ENCODE assay signal across 12 mouse cellular contexts in the genomic region with DNA sequence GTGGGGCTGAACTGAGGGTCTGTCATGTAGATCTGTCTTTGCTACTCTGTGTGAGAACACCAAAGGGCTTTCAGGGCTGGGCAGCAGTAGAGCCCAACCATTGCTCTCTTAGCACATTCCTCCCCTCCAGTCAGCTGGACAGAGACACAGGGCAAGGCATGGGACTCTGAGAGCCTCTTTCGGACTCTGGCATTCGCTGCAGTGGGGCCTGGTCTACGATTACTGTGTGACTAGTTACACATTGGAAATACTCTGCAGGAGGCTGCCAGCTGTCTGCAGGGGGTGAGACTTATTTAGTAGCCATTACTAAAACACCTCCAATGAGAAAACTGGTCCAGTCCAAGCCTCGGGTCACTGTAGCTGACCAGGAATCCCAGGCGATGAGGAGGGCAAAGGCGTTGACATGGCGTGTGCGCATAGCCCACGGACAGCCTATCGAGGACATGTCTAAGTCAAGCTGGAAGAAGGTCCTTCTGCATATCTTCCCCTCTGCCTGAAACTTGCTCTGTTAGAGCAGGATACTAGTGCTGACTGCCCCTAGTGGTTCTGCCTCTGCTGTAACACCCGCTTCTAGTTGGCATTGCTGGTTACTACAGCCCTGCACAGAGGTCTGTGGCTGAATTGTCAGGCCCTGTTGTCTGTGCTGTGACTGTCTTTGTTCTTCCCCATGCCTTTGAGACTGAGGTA. TPM values are rescaled to one million over a fixed set of nuclear protein-coding genes. Genes with fewer than 3 reads are reported as not detected.
DNase-seq lines count a peak whose midpoint lies in the region; ATAC-seq and TF ChIP-seq lines count a peak whose summit lies in the region.
"Had no signal": no experiment of that assay in that cellular context is flagged by ENCODE, and none has a peak within 500 bp of the region (broad histone marks: within the 10 kb centered on the region; RNA-seq: fewer than 3 reads in every experiment).

No protein-coding gene starts in this region.

- peak in 1 of 3 experiments; percentile 8; a peak in 1 of 6 replicates for TF ChIP-seq CTCF in MEL (IDR thresholded peaks at IDR 0.05 in 2 of 3, conservative IDR thresholded peaks at IDR 0.05 in 1 of 3; ENCODE audit: control insufficient read depth in 1 of 3, insufficient read depth in 1 of 3, low read depth in 2 of 3, low read length in 3 of 3, poor library complexity in 1 of 3, severe bottlenecking in 1 of 3)
- no peak; the same call in 1 of the 2 replicates for TF ChIP-seq CTCF in kidney, adult 2 months (conservative IDR thresholded peaks at IDR 0.05; ENCODE audit: insufficient read depth, insufficient read length, low read depth, low read length)
- TF ChIP-seq CTCF in gastrocnemius, adult 2 months (IDR thresholded peaks at IDR 0.05), result no peak

- H3K27me3 ChIP-seq in hindbrain, embryonic 16.5 days (replicated peaks; ENCODE audit: control insufficient read depth, insufficient read depth, low read length), result no peaks in the 10 kb centered on the region
- H3K27me3 ChIP-seq in hindbrain, embryonic 10.5 days (ENCODE audit: insufficient read depth, poor library complexity, severe bottlenecking), result no peaks in the 10 kb centered on the region
- H3K27me3 ChIP-seq in MEL (ENCODE audit: control insufficient read depth in 1 of 2, insufficient read depth in 2 of 2, low read length in 2 of 2), result no peaks in the 10 kb centered on the region
- no peaks in the 10 kb centered on the region for H3K27me3 ChIP-seq in kidney, adult 2 months (replicated peaks; ENCODE audit: control insufficient read depth, insufficient read depth, low read length)
- no peaks in the 10 kb centered on the region for H3K27me3 ChIP-seq in midbrain, embryonic 14.5 days (ENCODE audit: control insufficient read depth, insufficient read depth, low read length)
- H3K27me3 ChIP-seq: heart, embryonic 12.5 days; lung, embryonic 15.5 days had no signal

- intact Hi-C loops in gastrocnemius, adult 2 months (cut with DNase I), result no loop called here

- no peaks in the 10 kb centered on the region for H3K36me3 ChIP-seq in hindbrain, embryonic 16.5 days (ENCODE audit: control insufficient read depth, insufficient read depth, low read length)
- H3K36me3 ChIP-seq in hindbrain, embryonic 10.5 days, result no peaks in the 10 kb centered on the region
- peaks cover 0 to 11% of the 10 kb centered on the region in 2 experiments; a peak in 3 of 4 replicates for H3K36me3 ChIP-seq in MEL (ENCODE audit: control insufficient read depth in 1 of 2, insufficient read depth in 2 of 2, low read length in 2 of 2)
- H3K36me3 ChIP-seq in kidney, adult 2 months (ENCODE audit: control insufficient read depth, insufficient read depth, low read length), result no peaks in the 10 kb centered on the region
- H3K36me3 ChIP-seq in midbrain, embryonic 14.5 days (ENCODE audit: control insufficient read depth, insufficient read depth, low read length), result no peaks in the 10 kb centered on the region
- H3K36me3 ChIP-seq: forebrain, embryonic 10.5 days; heart, embryonic 12.5 days; lung, embryonic 15.5 days had no signal

- no peak overlapping the region for H3K4me2 ChIP-seq in hindbrain, embryonic 16.5 days (ENCODE audit: low read length)
- H3K4me2 ChIP-seq in midbrain, embryonic 14.5 days (ENCODE audit: low read length), result no peak overlapping the region
- H3K4me2 ChIP-seq: heart, embryonic 12.5 days; lung, embryonic 15.5 days had no signal

- DNase-seq in hindbrain, embryonic 10.5 days (ENCODE audit: low spot score), result no peak
- DNase-seq in MEL (ENCODE audit: low read depth, low spot score), result no peak
- DNase-seq in kidney, adult 2 months, result peak; percentile 93
- peak; percentile 37 for DNase-seq in midbrain, embryonic 14.5 days
- DNase-seq in thymus, postnatal 36 days, result no peak
- DNase-seq in ovary, adult 18-20 months (ENCODE audit: low spot score), result no peak
- DNase-seq in gastrocnemius, adult 2 months, result no peak
- DNase-seq: adrenal gland, postnatal 36 days had no signal

- TF ChIP-seq RAD21 in MEL (IDR thresholded peaks at IDR 0.05; ENCODE audit: low read depth, low read length), result no peak

- no peak for TF ChIP-seq EP300 in MEL (IDR thresholded peaks at IDR 0.05; ENCODE audit: low read depth in 1 of 2, low read length in 2 of 2)

- no peak overlapping the region for H3K27ac ChIP-seq in hindbrain, embryonic 16.5 days (ENCODE audit: low read depth, low read length)
- no peak overlapping the region for H3K27ac ChIP-seq in hindbrain, embryonic 10.5 days
- no peak overlapping the region for H3K27ac ChIP-seq in MEL (ENCODE audit: control insufficient read depth, low read depth, low read length)
- H3K27ac ChIP-seq in kidney, adult 2 months (ENCODE audit: insufficient read depth, low read depth, low read length), result peak overlapping the region; percentile 93
- no peak overlapping the region for H3K27ac ChIP-seq in midbrain, embryonic 14.5 days (replicated peaks; ENCODE audit: low read depth, low read length)
- H3K27ac ChIP-seq in gastrocnemius, adult 2 months, result no peak overlapping the region
- H3K27ac ChIP-seq: forebrain, embryonic 10.5 days; lung, embryonic 15.5 days had no signal

- H3K4me3 ChIP-seq in hindbrain, embryonic 16.5 days (ENCODE audit: low read length), result no peak overlapping the region
- no peak overlapping the region for H3K4me3 ChIP-seq in hindbrain, embryonic 10.5 days
- H3K4me3 ChIP-seq in MEL (ENCODE audit: control insufficient read depth in 1 of 2, insufficient read depth in 1 of 2, low read depth in 2 of 2, low read length in 2 of 2), result no peak overlapping the region
- H3K4me3 ChIP-seq in kidney, adult 2 months (ENCODE audit: insufficient read depth, low read depth, low read length), result no peak overlapping the region
- H3K4me3 ChIP-seq in midbrain, embryonic 14.5 days (replicated peaks; ENCODE audit: low read depth, low read length), result no peak overlapping the region
- no peak overlapping the region for H3K4me3 ChIP-seq in gastrocnemius, adult 2 months
- H3K4me3 ChIP-seq: forebrain, embryonic 10.5 days; heart, embryonic 12.5 days; lung, embryonic 15.5 days had no signal

- WGBS in hindbrain, embryonic 16.5 days, result 76% methylated on average over 11 of the region's 11 CpGs
- 74% methylated on average over 11 of the region's 11 CpGs for WGBS in hindbrain, embryonic 10.5 days
- 41% methylated on average over 11 of the region's 11 CpGs for WGBS in kidney, adult 2 months
- 74% methylated on average over 11 of the region's 11 CpGs for WGBS in midbrain, embryonic 14.5 days

- no peaks in the 10 kb centered on the region for H3K4me1 ChIP-seq in hindbrain, embryonic 16.5 days (ENCODE audit: control insufficient read depth, insufficient read depth, low read depth, low read length)
- H3K4me1 ChIP-seq in hindbrain, embryonic 10.5 days (replicated peaks), result peaks cover 7% of the 10 kb centered on the region; the same call in 1 of the 2 replicates
- 0 out of 4 replicates have a peak, but pooled peaks cover 0 to 2% of the 10 kb centered on the region in 2 experiments for H3K4me1 ChIP-seq in MEL (ENCODE audit: control insufficient read depth in 1 of 2, insufficient read depth in 2 of 2, low read length in 2 of 2)
- H3K4me1 ChIP-seq in kidney, adult 2 months (ENCODE audit: control insufficient read depth, insufficient read depth, low read length), result peaks cover 28% of the 10 kb centered on the region
- H3K4me1 ChIP-seq in midbrain, embryonic 14.5 days (ENCODE audit: control insufficient read depth, insufficient read depth, low read length), result no peaks in the 10 kb centered on the region

- no peaks in the 10 kb centered on the region for H3K79me2 ChIP-seq in MEL (ENCODE audit: control insufficient read depth, insufficient read depth, low read length, poor library complexity)

- H3K9me3 ChIP-seq in hindbrain, embryonic 16.5 days (ENCODE audit: control insufficient read depth, low read length), result no peaks in the 10 kb centered on the region
- no peaks in the 10 kb centered on the region for H3K9me3 ChIP-seq in hindbrain, embryonic 10.5 days
- no peaks in the 10 kb centered on the region for H3K9me3 ChIP-seq in MEL (replicated peaks; ENCODE audit: insufficient read depth, low read length)
- H3K9me3 ChIP-seq in midbrain, embryonic 14.5 days (ENCODE audit: control insufficient read depth, low read length), result no peaks in the 10 kb centered on the region
- H3K9me3 ChIP-seq: forebrain, embryonic 10.5 days; heart, embryonic 12.5 days; lung, embryonic 15.5 days had no signal

- TF ChIP-seq POLR2A in MEL (IDR thresholded peaks at IDR 0.05; ENCODE audit: control insufficient read depth in 1 of 2, insufficient read depth in 1 of 2, low read depth in 1 of 2, low read length in 2 of 2, poor library complexity in 1 of 2), result no peak
- no peak for TF ChIP-seq POLR2A in kidney, adult 2 months (IDR thresholded peaks at IDR 0.05; ENCODE audit: low read depth, low read length)

- no peak overlapping the region for H3K9ac ChIP-seq in hindbrain, embryonic 16.5 days (ENCODE audit: low read depth, low read length)
- H3K9ac ChIP-seq in MEL (ENCODE audit: control insufficient read depth, low read depth, low read length, poor library complexity, severe bottlenecking), result no peak overlapping the region
- H3K9ac ChIP-seq in midbrain, embryonic 14.5 days (replicated peaks; ENCODE audit: low read length), result no peak overlapping the region
- H3K9ac ChIP-seq: heart, embryonic 12.5 days; lung, embryonic 15.5 days had no signal

- peak; percentile 52 for ATAC-seq in hindbrain, embryonic 16.5 days
- no peak for ATAC-seq in midbrain, embryonic 14.5 days (ENCODE audit: low FRiP score, low TSS enrichment)

TF ChIP-seq in MEL, 35 proteins besides CTCF, POLR2A, EP300 and RAD21:
- TF ChIP-seq SMC3 (IDR thresholded peaks at IDR 0.05; ENCODE audit: low read depth, low read length) (peak; percentile 13; the same call in 1 of the 2 replicates), GABPA (IDR thresholded peaks at IDR 0.05; ENCODE audit: low read depth, low read length) (no peak)

RNA-seq across cellular contexts. Expression of a gene that starts 39.0 kb away (rescaled TPM):
- polyA plus RNA-seq in hindbrain, embryonic 16.5 days (2015; fragmentation: Nextera tagmentation; extraction: Ambion mirVana), result 15.3 and 18.7 TPM in 2 replicates
- polyA plus RNA-seq in hindbrain, embryonic 10.5 days (2016; fragmentation: Nextera tagmentation; extraction: Ambion mirVana), result 12.9 and 17.3 TPM in 2 replicates
- total RNA-seq in MEL (2012; rRNA removed), result 13.4 and 15.6 TPM in 2 replicates
- 10 to 100 TPM in 1 of 2 experiments, not detected in 1; 11.6 TPM for polyA plus RNA-seq in MEL (2012; ENCODE audit: insufficient read depth in 1 of 2, insufficient read length in 2 of 2, low read depth in 1 of 2, low replicate concordance in 2 of 2, missing spikeins in 1 of 2)
- 9.0 and 9.5 TPM in 2 replicates for polyA plus RNA-seq in kidney, adult 2 months (2012; rRNA removed)
- 20.8 and 31.0 TPM in 2 replicates for polyA plus RNA-seq in midbrain, embryonic 14.5 days (2014; fragmentation: Nextera tagmentation; extraction: Ambion mirVana)
- total RNA-seq in gastrocnemius, adult 2 months (2021), result 10 to 100 TPM; 21.1 to 23.6 TPM

Comparison
In these comparisons a context has a peak if more than half of its experiments do, and no peak if none do; other contexts are left out.
1. DNase-seq: peak in kidney, adult 2 months (single experiment) and midbrain, embryonic 14.5 days (single experiment); none in hindbrain, embryonic 10.5 days (single experiment), MEL (single experiment), thymus, postnatal 36 days (0 of 2), ovary, adult 18-20 months (single experiment) and gastrocnemius, adult 2 months (single experiment).